Mouse (Mus musculus) lung, adult 2 months (tissue): ENCODE measurements around the gene Pars2.

Experiments used
- CTCF ChIP-seq: fragments of 200-500 bp; IDR thresholded peaks from 2 replicates; pipeline ENCODE4 v1.5.1; 2011; ENCODE audit warnings: mild to moderate bottlenecking, low read length, control low read depth; ENCODE audit not compliant: insufficient read depth
- POLR2A ChIP-seq: fragments of 200-500 bp; IDR thresholded peaks from 2 replicates; pipeline ENCODE4 v1.6.1; 2011; ENCODE audit warnings: low read depth, mild to moderate bottlenecking, control low read depth, low read length, borderline replicate concordance; ENCODE audit errors: extremely low read depth

DNA sequence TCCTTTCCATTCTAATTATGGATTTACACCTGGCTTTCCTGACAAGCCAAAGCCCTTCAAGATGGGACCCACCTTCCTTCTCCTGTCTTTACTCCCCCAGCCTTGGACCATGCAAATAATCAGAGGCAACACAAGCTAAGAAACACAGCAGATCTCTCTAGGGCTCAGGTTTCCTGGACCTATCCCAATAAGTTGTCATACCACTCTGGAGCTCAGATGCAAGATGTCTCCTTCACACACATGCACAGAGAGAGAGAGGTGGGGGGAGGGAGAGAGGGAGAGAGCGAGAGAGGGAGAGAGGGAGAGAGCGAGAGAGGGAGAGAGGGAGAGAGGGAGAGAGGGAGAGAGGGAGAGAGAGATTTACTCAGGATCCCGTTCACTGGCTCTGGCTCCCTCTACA lies 18.6 kb upstream of the Pars2 start:
- TF ChIP-seq POLR2A (no peak), CTCF (no peak)
